17 mouse cellular contexts compared by ENCODE assay signal in genomic region chr17:64749146-64749545, GRCm38 (mm10).
"Had no signal": no experiment of that assay in that cellular context is flagged by ENCODE, and none has a peak within 500 bp of the region (broad histone marks: within the 10 kb centered on the region; RNA-seq: fewer than 3 reads in every experiment).

No protein-coding gene starts in this region.

- ATAC-seq: lung, postnatal 0 days; midbrain, embryonic 13.5 days; midbrain, embryonic 15.5 days had no signal

- H3K4me1 ChIP-seq: midbrain, embryonic 13.5 days; midbrain, embryonic 15.5 days; neural tube, embryonic 12.5 days; stomach, embryonic 15.5 days had no signal

- H3K4me2 ChIP-seq: lung, embryonic 15.5 days; midbrain, embryonic 11.5 days; midbrain, embryonic 13.5 days; midbrain, embryonic 15.5 days; neural tube, embryonic 12.5 days; stomach, embryonic 15.5 days had no signal

- H3K9ac ChIP-seq: lung, embryonic 15.5 days; midbrain, embryonic 13.5 days; midbrain, embryonic 15.5 days; neural tube, embryonic 12.5 days; stomach, embryonic 15.5 days had no signal

- H3K9me3 ChIP-seq: lung, embryonic 15.5 days; midbrain, embryonic 13.5 days; midbrain, embryonic 15.5 days; neural tube, embryonic 12.5 days; stomach, embryonic 15.5 days had no signal

- H3K27me3 ChIP-seq: lung, embryonic 15.5 days; megakaryocyte, embryonic 14.5 days; midbrain, embryonic 13.5 days; midbrain, embryonic 15.5 days; neural tube, embryonic 12.5 days; stomach, embryonic 15.5 days had no signal

- H3K4me3 ChIP-seq: lung, embryonic 15.5 days; megakaryocyte, embryonic 14.5 days; midbrain, embryonic 13.5 days; midbrain, embryonic 15.5 days; neural tube, embryonic 12.5 days; stomach, embryonic 15.5 days had no signal

- DNase-seq: lung, adult 2 months; lung, postnatal 14 days; lung, postnatal 36 days; right cerebral cortex, postnatal 14 days; thymus, adult 2 months; thymus, postnatal 25 days; thymus, postnatal 4 days had no signal

- H3K27ac ChIP-seq: lung, embryonic 15.5 days; macrophage; midbrain, embryonic 13.5 days; midbrain, embryonic 15.5 days; neural tube, embryonic 12.5 days; stomach, embryonic 15.5 days; stomach, postnatal 0 days had no signal
